Mouse (Mus musculus) forebrain, embryonic 14.5 days (tissue): ENCODE data around the gene Stx12. TPM values are rescaled to one million over a fixed set of nuclear protein-coding genes. Genes with fewer than 3 reads are reported as not detected.
A peak's percentile ranks its signal among the peaks of the same experiment; 100 is the strongest.

ENCODE experiments used
- ATAC-seq: fragments of 200-750 bp; cut with Nextera tagmentation; 2 replicates; pipeline ENCODE4 v1.8.0; 2017; ENCODE audit warnings: mild to moderate bottlenecking, moderate library complexity
- DNase-seq: peaks from one replicate; pipeline ENCODE4 v3.0.0-alpha.2; 2015; ENCODE audit warnings: low spot score
- H3K27ac ChIP-seq: fragments of 300-500 bp; sonication (generic); 2 replicates; pipeline ENCODE4 v1.5.1; 2014; ENCODE audit warnings: low read depth, mild to moderate bottlenecking, control low read depth, low read length, moderate library complexity
- H3K27me3 ChIP-seq: fragments of 300-500 bp; sonication (generic); replicated peaks from 2 replicates; pipeline ENCODE4 v1.6.1; 2014; ENCODE audit warnings: low read length, control low read depth, mixed read lengths; ENCODE audit not compliant: control insufficient read depth, insufficient read depth
- H3K36me3 ChIP-seq: fragments of 300-500 bp; sonication (generic); 2 replicates; pipeline ENCODE4 v1.6.1; 2014; ENCODE audit warnings: low read length, control low read depth; ENCODE audit not compliant: control insufficient read depth, insufficient read depth
- H3K4me1 ChIP-seq: fragments of 300-500 bp; sonication (generic); 2 replicates; pipeline ENCODE4 v1.6.1; 2014; ENCODE audit warnings: antibody characterized with exemption, low read length, control low read depth; ENCODE audit not compliant: control insufficient read depth, insufficient read depth
- H3K4me2 ChIP-seq: fragments of 300-500 bp; sonication (generic); 2 replicates; pipeline ENCODE4 v1.6.1; 2014; ENCODE audit warnings: mild to moderate bottlenecking, control low read depth, low read length
- H3K4me3 ChIP-seq: fragments of 300-500 bp; sonication (generic); 2 replicates; pipeline ENCODE4 v1.5.1; 2014; ENCODE audit warnings: low read depth, low read length, control low read depth
- H3K9ac ChIP-seq: fragments of 300-500 bp; sonication (generic); 2 replicates; pipeline ENCODE4 v1.6.1; 2014; ENCODE audit warnings: mild to moderate bottlenecking, low read length, control low read depth, moderate library complexity
- H3K9me3 ChIP-seq: fragments of 300-500 bp; sonication (generic); replicated peaks from 2 replicates; pipeline ENCODE4 v1.6.1; 2016; ENCODE audit warnings: low read length, control low read depth, mixed read lengths; ENCODE audit not compliant: control insufficient read depth
- WGBS: fragments of 180-500 bp; shearing (Covaris S2); extraction: QIAGEN DNeasy Blood & Tissue Kit; methylation state at CpG from one replicate; pipeline ENCODE4 v1.1.7; 2014; 5-methylcytosine and 5-hydroxymethylcytosine counted together
- polyA plus RNA-seq: library from polyadenylated mRNA; unstranded; fragments of >200 nt; fragmentation: Nextera tagmentation; extraction: Ambion mirVana; gene quantifications from 2 replicates; pipeline ENCODE4 v1.2.1, GENCODE M21; 2014

Gene Stx12
- polyA plus RNA-seq, 1 experiment from 2014 or later, result 176 TPM

GRCm38 (mm10) chr4:132874363-132875097 is 9.8 kb downstream of the Stx12 start:
- Histone ChIP-seq H3K36me3 (peaks cover 21% of the 10 kb centered on the region), H3K9ac (no peak overlapping the region), H3K4me2 (no peak overlapping the region), H3K4me1 (no peaks in the 10 kb centered on the region), H3K27me3 (no peaks in the 10 kb centered on the region), H3K4me3 (no peak overlapping the region), H3K9me3 (no peaks in the 10 kb centered on the region), H3K27ac (no peak overlapping the region)
- WGBS, result 91% methylated on average over 7 of the region's 7 CpGs
- DNase-seq, result no peak
- ATAC-seq, result no peak

- DNase-seq (no peak), ATAC-seq (no peak)
- no peaks in the 10 kb centered on the region for H3K9me3 ChIP-seq
- H3K4me2 ChIP-seq, result no peak overlapping the region
- H3K36me3 ChIP-seq, result peaks cover 27% of the 10 kb centered on the region
- no peak overlapping the region for H3K9ac ChIP-seq
- no peak overlapping the region for H3K4me3 ChIP-seq
- no peaks in the 10 kb centered on the region for H3K27me3 ChIP-seq
- H3K27ac ChIP-seq, result no peak overlapping the region
- WGBS, result 89% methylated on average over 11 of the region's 11 CpGs
- no peaks in the 10 kb centered on the region for H3K4me1 ChIP-seq
Measured at GRCm38 (mm10) chr4:132873481-132874362, 10.6 kb downstream of the Stx12 start.

- ATAC-seq, result no peak
- 90% methylated on average over 3 of the region's 3 CpGs for WGBS
Measured at GRCm38 (mm10) chr4:132871116-132871515, 13.2 kb downstream of the Stx12 start.

GRCm38 (mm10) chr4:132864856-132865255 is 19.5 kb downstream of the Stx12 start:
- Histone ChIP-seq H3K27me3 (no peaks in the 10 kb centered on the region), H3K4me2 (no peak overlapping the region), H3K9me3 (no peaks in the 10 kb centered on the region), H3K9ac (no peak overlapping the region), H3K4me3 (no peak overlapping the region), H3K27ac (no peak overlapping the region), H3K36me3 (peaks cover 85% of the 10 kb centered on the region), H3K4me1 (no peaks in the 10 kb centered on the region)
- DNase-seq (no peak), ATAC-seq (no peak)
- WGBS, result 90% methylated on average over 2 of the region's 2 CpGs

More at GRCm38 (mm10) chr4:132871116-132871515, 13.2 kb downstream of the Stx12 start:
- no peak overlapping the region for H3K4me3 ChIP-seq
- DNase-seq, result no peak
- no peak overlapping the region for H3K27ac ChIP-seq
- no peaks in the 10 kb centered on the region for H3K27me3 ChIP-seq
- no peaks in the 10 kb centered on the region for H3K9me3 ChIP-seq
- H3K36me3 ChIP-seq, result peaks cover 53% of the 10 kb centered on the region
- no peak overlapping the region for H3K4me2 ChIP-seq
- no peak overlapping the region for H3K9ac ChIP-seq
- H3K4me1 ChIP-seq, result no peaks in the 10 kb centered on the region

GRCm38 (mm10) chr4:132863012-132863411 is 21.3 kb downstream of the Stx12 start:
- Histone ChIP-seq H3K4me1 (no peaks in the 10 kb centered on the region), H3K27me3 (no peaks in the 10 kb centered on the region), H3K36me3 (peaks cover 82% of the 10 kb centered on the region), H3K9ac (no peak overlapping the region), H3K27ac (no peak overlapping the region), H3K4me3 (no peak overlapping the region), H3K9me3 (no peaks in the 10 kb centered on the region), H3K4me2 (no peak overlapping the region)
- no peak for ATAC-seq
- WGBS, result 92% methylated on average over 13 of the region's 13 CpGs
- no peak for DNase-seq

- Histone ChIP-seq H3K9me3 (no peaks in the 10 kb centered on the region), H3K27me3 (no peaks in the 10 kb centered on the region), H3K9ac (no peak overlapping the region), H3K4me3 (no peak overlapping the region), H3K4me2 (no peak overlapping the region), H3K36me3 (peaks cover 82% of the 10 kb centered on the region), H3K27ac (no peak overlapping the region), H3K4me1 (no peaks in the 10 kb centered on the region)
- DNase-seq, result no peak
- WGBS, result 93% methylated on average over 1 of the region's 1 CpGs
- ATAC-seq, result no peak
Measured at GRCm38 (mm10) chr4:132860880-132861279, 23.4 kb downstream of the Stx12 start.

- Histone ChIP-seq H3K9me3 (no peaks in the 10 kb centered on the region), H3K4me3 (peak overlapping the region; percentile 87), H3K4me1 (peaks cover 9% of the 10 kb centered on the region), H3K9ac (peak overlapping the region; percentile 94; the same call in 1 of the 2 replicates), H3K36me3 (peaks cover 19% of the 10 kb centered on the region), H3K27me3 (no peaks in the 10 kb centered on the region), H3K4me2 (peak overlapping the region; percentile 80), H3K27ac (0 out of 2 replicates have a peak overlapping the region, but pooled peaks have one; percentile 70)
- DNase-seq (no peak), ATAC-seq (no peak)
- 86% methylated on average over 1 of the region's 1 CpGs for WGBS
Measured at GRCm38 (mm10) chr4:132843705-132844071, 40.6 kb downstream of the Stx12 start.

GRCm38 (mm10) chr4:132842970-132843704 is 41.2 kb downstream of the Stx12 start, which contains the start of gene Ppp1r8:
Gene Ppp1r8 (minus strand): TSS chr4:132843169.
- H3K9ac ChIP-seq, result peak within 1 kb of the TSS; percentile 94
- WGBS, result 1% methylated on average over 40 of the region's 40 CpGs
- H3K9me3 ChIP-seq, result no peaks in the 10 kb centered on the region
- H3K27ac ChIP-seq, result peak within 1 kb of the TSS; percentile 70; the same call in 1 of the 2 replicates
- peak within 1 kb of the TSS; percentile 87 for H3K4me3 ChIP-seq
- no peaks in the 10 kb centered on the region for H3K27me3 ChIP-seq
- peak within 1 kb of the TSS; percentile 80 for H3K4me2 ChIP-seq
- DNase-seq (peak; percentile 98), ATAC-seq (peak; percentile 99)
- H3K36me3 ChIP-seq, result peaks cover 24% of the 10 kb centered on the region
- peaks cover 9% of the 10 kb centered on the region for H3K4me1 ChIP-seq
